8 mouse cellular contexts compared by ENCODE assay signal in the genomic region with DNA sequence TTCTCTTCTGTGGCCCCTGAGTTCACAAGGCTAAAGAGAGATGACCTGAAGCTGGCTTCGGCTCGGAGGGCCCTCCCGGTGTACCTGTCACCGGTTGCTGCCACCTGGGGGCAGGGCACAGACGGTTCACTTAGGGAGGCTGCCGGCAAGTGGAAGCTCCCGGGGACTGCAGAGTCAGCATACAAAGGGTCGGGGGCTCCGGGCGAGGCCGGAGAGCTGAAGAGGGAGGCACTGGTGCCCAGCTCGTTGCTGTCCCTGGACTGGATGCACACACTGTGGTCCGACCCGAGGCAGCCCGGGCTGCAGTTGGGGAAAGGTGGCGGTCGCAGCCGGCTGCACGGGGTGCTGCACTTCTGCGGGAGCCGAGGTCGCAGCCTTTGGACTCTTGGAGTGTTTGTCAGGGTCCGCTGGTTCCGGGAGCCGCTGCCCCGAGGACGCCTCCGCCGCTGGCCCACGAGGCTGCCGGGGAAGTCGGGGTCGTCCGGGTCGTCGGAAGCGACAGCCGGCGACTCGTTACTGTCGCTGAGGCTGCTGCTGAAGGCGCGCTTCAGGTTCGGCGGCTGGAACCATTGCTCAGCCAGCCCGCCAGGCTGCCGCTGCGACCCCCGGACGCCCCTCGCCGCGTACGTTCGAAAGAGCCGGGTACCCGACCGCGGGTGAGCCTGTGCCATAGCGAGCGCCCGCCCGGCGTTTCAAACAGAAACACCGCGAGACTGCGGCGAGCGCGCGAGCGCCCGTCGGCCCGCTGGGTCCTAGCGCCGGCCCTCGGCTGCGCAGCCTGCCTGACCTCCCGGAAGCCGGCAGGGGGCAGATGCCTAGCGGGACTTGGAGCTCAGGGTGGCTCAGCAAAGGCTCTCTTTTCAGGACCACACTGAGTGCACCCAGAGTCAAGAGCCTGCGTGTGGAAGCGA. TPM values are rescaled to one million over a fixed set of nuclear protein-coding genes. Genes with fewer than 3 reads are reported as not detected.
DNase-seq lines count a peak whose midpoint lies in the region; ATAC-seq and TF ChIP-seq lines count a peak whose summit lies in the region.

TSS of gene Haspin (minus strand) at position 704 of the 911 bp plus-strand sequence.

- H3K4me2 ChIP-seq in forebrain, embryonic 13.5 days: peak within 1 kb of the TSS; percentile 78
- H3K4me2 ChIP-seq in neural tube, embryonic 15.5 days: peak within 1 kb of the TSS; percentile 94

- DNase-seq in c-Kit-positive CD71-positive TER-119-positive erythroid progenitor cells, embryonic 14.5 days (ENCODE audit: low spot score): peak; percentile 86
- DNase-seq in heart, postnatal 14 days: peak; percentile 94 to 97
- DNase-seq in layer of hippocampus, adult 11-12 months (ENCODE audit: low spot score): peak; percentile 88
- peak; percentile 93 to 95 for DNase-seq in lung, adult 18-20 months
- DNase-seq in testis, postnatal 14 days (ENCODE audit: low spot score): peak; percentile 91

- peak; percentile 24 for TF ChIP-seq CTCF in E14TG2a.4 (conservative IDR thresholded peaks at IDR 0.05; ENCODE audit: low read length)

- no peak within 1 kb of the TSS for H3K27ac ChIP-seq in forebrain, embryonic 13.5 days
- H3K27ac ChIP-seq in neural tube, embryonic 15.5 days (replicated peaks): no peak within 1 kb of the TSS

- peaks cover 44% of the 10 kb centered on the region for H3K36me3 ChIP-seq in E14TG2a.4 (ENCODE audit: insufficient read depth, low read length)
- H3K36me3 ChIP-seq in forebrain, embryonic 13.5 days (ENCODE audit: poor library complexity, severe bottlenecking): peaks cover 23% of the 10 kb centered on the region
- no peaks in the 10 kb centered on the region for H3K36me3 ChIP-seq in neural tube, embryonic 15.5 days

- H3K9me3 ChIP-seq in E14TG2a.4 (ENCODE audit: low read length): no peaks in the 10 kb centered on the region
- H3K9me3 ChIP-seq in forebrain, embryonic 13.5 days (replicated peaks): no peaks in the 10 kb centered on the region
- H3K9me3 ChIP-seq in neural tube, embryonic 15.5 days (replicated peaks): no peaks in the 10 kb centered on the region

- ATAC-seq in forebrain, embryonic 13.5 days: peak; percentile 97
- peak; percentile 97 for ATAC-seq in neural tube, embryonic 15.5 days (ENCODE audit: low FRiP score)

- H3K27me3 ChIP-seq in E14TG2a.4 (ENCODE audit: insufficient read depth, low read length): no peaks in the 10 kb centered on the region
- H3K27me3 ChIP-seq in forebrain, embryonic 13.5 days: no peaks in the 10 kb centered on the region
- H3K27me3 ChIP-seq in neural tube, embryonic 15.5 days (replicated peaks): no peaks in the 10 kb centered on the region

- peak within 1 kb of the TSS; percentile 99 for H3K4me3 ChIP-seq in E14TG2a.4 (replicated peaks; ENCODE audit: low read length)
- peak within 1 kb of the TSS; percentile 82 for H3K4me3 ChIP-seq in forebrain, embryonic 13.5 days
- H3K4me3 ChIP-seq in neural tube, embryonic 15.5 days (replicated peaks): peak within 1 kb of the TSS; percentile 80

- under 1% methylated on average over 65 of the region's 84 CpGs for WGBS in forebrain, embryonic 13.5 days
- WGBS in neural tube, embryonic 15.5 days: under 1% methylated on average over 84 of the region's 84 CpGs

- H3K4me1 ChIP-seq in E14TG2a.4 (replicated peaks; ENCODE audit: low read depth, low read length): peaks cover 73% of the 10 kb centered on the region
- peaks cover 38% of the 10 kb centered on the region for H3K4me1 ChIP-seq in forebrain, embryonic 13.5 days
- peaks cover 10% of the 10 kb centered on the region for H3K4me1 ChIP-seq in neural tube, embryonic 15.5 days

- intact Hi-C loops in heart, postnatal 14 days (cut with DNase I): loop anchor here (2.0 to 5.0 kb wide), 4 partner anchors 21 to 1234 kb away; partner anchors contain the start of genes Emc6 and Tax1bp3

- peak within 1 kb of the TSS; percentile 81 for H3K9ac ChIP-seq in forebrain, embryonic 13.5 days
- peak within 1 kb of the TSS; percentile 55 for H3K9ac ChIP-seq in neural tube, embryonic 15.5 days (replicated peaks)

RNA-seq across cellular contexts. Expression of gene Haspin, which starts in this region (rescaled TPM):
- polyA plus RNA-seq in forebrain, embryonic 13.5 days (2015; fragmentation: Nextera tagmentation; extraction: Ambion mirVana): 13.0 and 13.1 TPM in 2 replicates
- 1 to 10 TPM in 1 of 2 experiments, under 1 TPM in 1; 0.81 to 1.3 TPM for total RNA-seq in heart, postnatal 14 days (2021)
- 2.4 and 5.7 TPM in 2 replicates for polyA plus RNA-seq in neural tube, embryonic 15.5 days (2015; fragmentation: Nextera tagmentation; extraction: Ambion mirVana)
